Mouse (Mus musculus): Measurements from ENCODE around the gene Smim27. TPM values are rescaled to one million over a fixed set of nuclear protein-coding genes. Genes with fewer than 3 reads are reported as not detected.
A peak's percentile ranks its signal among the peaks of the same experiment; 100 is the strongest.
"Not testable (repeated sequence)": the region's sequence is repeated elsewhere in the genome, so short reads cannot be mapped to it uniquely, and the experiment has no call there.

Smim27 gene
- total RNA-seq, 2 experiments from 2014 or later = 13.8 to 16.3 TPM

DNA sequence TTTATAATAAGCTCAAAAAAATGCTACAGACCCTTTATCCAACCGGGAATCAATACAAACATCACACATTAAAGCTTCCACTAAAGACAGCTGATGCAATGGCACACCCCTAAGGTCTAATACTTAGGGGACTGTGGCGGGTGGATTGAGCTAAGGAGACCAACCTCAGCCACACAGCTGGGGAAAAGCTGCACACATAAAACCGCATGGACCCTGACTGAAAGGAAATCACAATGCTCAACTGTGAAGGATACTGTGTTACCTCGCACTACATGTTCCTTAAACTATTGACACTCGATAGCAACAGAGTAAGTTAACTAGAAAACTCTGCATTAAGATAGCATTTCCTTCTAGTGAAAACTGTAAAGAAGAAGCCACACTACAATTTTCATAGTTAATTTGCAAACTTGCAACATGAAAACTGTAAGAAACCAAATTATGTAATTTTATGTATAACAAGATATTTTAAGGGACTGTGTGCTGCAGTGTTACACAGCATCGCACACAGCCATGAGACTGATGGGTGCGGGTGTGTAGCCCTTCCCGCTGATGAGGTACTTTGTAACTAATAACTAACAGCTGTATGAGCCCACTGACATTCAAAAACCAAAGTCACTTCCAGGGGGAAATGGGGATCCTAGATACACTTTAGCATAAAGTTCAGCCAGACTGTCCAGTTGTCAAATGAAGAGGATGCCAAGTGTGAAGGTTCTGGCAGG, 14.8 kb upstream of the Smim27 start:
- DNase-seq (ENCODE audit: extremely low spot score in 1 of 2, low spot score in 1 of 2) = no peak

DNA sequence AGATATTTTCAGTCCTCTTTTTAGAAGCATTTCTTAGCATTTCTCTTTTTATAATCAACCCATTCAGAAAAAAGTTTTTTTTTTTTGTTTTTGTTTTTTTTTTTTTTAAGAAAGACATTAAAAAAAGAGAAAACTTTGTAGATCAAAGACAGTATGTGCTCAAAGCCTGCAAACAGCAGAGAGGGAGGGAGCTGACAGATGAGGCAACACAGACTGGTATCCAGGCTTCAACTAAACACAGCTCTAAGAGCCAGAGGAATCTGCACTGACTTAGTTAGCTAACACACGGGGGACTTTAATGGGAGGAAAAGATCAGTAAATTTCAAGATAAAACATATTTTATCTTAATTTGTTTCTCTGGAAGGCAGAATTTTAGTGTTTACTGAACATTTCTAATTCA, 5.1 kb upstream of the Smim27 start:
- no peak for DNase-seq (ENCODE audit: extremely low spot score in 1 of 2, low spot score in 1 of 2)

DNA sequence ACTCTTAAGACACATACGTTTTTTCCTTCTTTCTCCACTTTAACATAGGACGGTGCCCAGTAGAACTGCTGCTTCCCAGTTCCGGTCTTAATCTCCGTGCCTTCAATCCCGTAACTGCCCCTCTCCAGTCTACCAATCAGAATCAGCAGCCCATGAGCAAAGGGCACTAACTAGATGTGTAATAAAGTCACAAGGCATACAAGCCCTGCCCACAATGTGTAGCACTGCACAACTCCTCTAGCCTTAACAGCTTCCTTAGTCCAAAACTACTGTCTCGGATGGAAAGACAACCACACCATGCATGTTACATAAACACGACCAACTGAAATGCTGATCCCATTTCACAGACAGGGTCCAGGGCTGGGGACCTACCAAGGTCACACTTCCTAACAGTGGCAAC, 1.7 kb upstream of the Smim27 start:
- DNase-seq (ENCODE audit: extremely low spot score in 1 of 2, low spot score in 1 of 2) = no peak

DNA sequence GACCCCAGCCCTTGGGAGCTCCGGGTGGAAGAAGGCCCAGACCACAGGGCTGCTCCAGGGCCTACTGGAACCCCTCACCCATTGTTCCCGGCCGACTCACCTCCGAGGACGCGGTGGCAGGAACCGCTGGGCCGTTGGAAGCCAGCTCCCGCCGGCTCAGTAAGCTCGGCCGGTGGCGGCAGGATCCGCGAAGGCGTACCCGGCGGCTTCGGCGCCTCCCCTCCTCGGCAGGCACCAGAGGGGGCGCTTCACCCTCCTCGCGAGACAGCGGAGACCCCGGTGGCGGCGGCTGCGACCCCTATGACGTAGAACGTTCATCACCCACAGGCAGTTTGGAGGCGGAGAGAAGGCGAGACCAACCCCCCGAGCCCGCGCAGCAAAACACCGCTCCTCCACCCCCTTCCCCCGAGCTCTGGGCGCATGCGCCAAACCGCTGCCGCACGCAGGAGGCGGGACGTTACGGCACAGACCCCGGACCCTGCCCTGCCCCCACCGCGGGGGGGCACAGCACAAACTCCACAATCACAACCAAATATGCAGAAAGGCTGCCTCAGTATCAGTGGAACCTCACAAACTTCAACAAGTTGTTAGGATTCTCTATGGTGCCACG, 1.1 kb upstream of the Smim27 start:
- DNase-seq (ENCODE audit: extremely low spot score in 1 of 2, low spot score in 1 of 2) = peak; percentile 86

DNA sequence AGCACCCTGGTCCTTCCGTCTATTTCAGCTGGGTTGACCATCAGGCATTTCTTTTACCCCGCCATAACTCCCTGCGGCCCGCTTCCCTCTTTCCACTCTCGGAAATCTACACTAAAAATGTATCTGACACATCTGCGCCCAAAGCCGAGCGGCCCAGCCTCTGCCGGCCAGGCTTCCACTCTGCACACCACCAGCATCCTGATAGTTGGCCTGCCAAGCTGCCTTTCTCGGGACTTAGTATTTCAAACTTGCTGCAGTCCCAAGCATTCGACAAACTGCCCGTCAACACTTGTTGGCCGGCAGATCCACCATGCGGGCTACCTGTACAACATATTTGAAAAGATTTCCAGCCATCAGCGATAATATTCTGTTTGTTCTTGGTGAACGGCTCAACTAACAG, 544 bp upstream of the Smim27 start:
- no peak for DNase-seq (ENCODE audit: extremely low spot score in 1 of 2, low spot score in 1 of 2)

DNA sequence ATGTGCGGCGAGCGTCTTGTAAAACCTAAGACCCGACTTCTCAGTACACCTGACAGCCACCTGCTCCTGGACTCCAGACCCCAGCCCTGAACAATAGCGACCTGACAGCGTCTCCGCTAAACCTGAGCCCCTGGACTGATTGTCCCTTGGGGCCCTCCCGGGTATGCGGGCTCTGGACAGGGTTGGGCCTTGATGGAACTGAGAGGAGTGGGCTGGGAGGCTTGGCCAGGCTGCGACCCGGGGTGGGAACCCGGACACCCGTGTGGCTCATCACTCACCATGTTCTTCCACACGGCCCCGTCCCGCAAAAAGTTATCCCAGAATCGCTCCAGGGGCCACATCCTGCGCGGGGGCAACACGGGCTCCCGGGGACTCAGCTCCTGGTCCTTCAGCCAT, 9.5 kb downstream of the Smim27 start:
- DNase-seq (ENCODE audit: extremely low spot score in 1 of 2, low spot score in 1 of 2) = no peak

DNA sequence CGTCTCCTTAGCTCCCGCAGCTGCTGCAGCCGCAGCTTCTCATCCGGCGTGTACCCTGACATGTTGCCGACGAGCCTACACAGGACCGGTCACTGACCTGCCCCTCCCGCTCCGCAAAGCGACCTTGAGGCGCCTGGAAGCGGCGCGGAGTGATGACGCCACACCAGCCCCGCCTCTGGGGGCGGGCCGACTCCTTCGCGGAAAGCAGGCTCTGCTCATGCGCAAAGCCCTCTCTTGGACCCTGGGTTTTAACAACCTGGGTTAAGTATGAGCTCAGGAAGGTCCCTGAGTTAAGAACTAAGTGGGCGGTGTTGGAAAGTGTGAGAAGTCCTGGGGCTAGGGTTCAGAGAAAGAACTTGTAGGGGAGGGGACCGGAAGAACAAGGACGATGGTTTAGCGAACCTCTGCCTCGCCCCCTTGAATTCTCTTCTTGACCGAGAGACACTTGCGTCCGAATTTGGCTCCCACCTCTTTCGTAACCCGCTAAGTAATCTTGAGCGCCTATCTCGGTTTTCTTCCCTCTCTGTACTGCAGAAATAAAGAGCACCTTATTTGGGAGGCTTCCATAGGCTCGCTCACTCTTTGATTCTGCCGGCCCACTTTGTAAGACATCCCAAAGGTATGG, 10.0 kb downstream of the Smim27 start, which contains the start of gene Ndufb6:
Gene Ndufb6, minus strand, starts transcription at position 146 of the 625 bp plus-strand sequence.
- DNase-seq (ENCODE audit: extremely low spot score in 1 of 2, low spot score in 1 of 2) = peak; percentile 92 to 95

DNA sequence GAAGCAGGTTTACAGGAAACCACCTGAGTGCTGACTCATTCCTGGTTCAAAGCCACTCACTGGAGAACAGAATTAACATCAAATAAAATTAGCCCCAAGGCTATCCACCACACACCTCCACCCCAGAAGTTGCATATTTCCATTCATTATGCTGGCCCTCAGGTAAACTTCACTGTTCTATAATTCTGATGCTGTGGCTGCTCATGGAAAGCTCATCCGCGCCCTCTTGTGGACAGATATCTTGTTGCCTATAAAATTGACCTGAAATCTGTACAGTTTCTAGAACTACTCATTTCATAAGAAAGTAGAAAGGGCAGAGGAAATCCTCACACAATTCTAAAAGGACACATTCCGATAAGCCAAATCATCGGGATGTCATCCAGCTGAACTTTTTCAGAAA, 16.2 kb downstream of the Smim27 start:
- peak; percentile 36 to 84 for DNase-seq (ENCODE audit: extremely low spot score in 1 of 2, low spot score in 1 of 2)

DNA sequence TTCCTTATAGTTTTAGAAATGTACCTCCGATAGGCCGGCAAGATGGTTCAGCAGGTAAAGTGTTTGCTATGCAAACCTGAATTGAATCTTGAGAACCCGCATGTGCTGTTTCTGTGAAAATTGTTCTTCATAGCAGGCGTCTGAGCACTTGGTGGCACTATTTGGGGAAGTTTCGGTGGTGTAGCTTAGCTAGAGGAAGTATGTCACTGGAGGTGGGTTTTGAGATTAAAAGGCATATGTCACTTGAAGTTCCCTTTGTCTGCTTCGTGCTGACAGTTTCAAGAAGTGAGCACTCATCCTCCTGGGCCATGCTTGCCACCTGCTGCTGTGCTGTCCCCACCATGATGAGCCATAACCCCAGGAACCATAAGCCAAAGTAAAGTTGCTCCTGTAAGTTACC, 18.0 kb downstream of the Smim27 start:
- DNase-seq (ENCODE audit: extremely low spot score in 1 of 2, low spot score in 1 of 2) = no peak

DNA sequence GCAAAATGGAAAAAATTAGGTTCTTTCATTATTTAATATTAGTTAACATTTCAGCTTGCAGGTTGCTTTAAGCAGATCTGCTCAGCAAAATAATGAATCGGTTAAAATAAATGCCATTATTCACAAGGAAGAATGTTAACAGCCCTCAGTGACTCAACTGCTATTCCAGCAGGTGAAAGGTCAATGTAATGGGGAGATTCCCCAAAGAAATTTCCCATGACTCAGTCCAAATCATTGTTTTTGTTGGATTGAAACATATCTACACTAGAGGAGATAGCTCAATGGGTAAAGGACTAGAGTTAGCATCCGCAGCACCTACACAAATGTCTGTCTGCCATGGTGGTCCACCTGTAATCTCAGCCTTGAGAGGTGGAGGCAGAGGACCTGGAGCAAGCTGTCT, 19.7 kb downstream of the Smim27 start:
- DNase-seq (ENCODE audit: extremely low spot score in 1 of 2, low spot score in 1 of 2) = no peak

DNA sequence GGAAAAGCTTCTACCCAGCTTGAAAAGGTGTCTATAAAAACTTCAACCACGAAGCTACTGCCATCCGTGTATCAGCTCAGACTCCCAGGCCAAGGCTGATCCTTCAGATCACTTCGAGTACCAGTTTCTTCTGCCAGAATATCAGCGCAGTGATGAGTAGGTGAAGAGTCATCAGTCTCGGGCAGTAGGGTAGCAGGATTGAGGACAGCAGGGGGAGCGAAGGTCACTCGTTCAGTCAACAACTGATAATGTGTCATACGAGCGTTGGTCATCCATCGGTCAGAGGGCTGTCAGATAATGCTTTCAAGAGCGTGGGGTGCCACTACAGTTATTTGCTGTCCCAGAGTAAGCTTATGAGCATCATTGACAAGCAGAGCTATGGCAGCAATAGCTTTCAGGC, 22.1 kb downstream of the Smim27 start:
- not testable (repeated sequence) for DNase-seq (ENCODE audit: extremely low spot score in 1 of 2, low spot score in 1 of 2)

DNA sequence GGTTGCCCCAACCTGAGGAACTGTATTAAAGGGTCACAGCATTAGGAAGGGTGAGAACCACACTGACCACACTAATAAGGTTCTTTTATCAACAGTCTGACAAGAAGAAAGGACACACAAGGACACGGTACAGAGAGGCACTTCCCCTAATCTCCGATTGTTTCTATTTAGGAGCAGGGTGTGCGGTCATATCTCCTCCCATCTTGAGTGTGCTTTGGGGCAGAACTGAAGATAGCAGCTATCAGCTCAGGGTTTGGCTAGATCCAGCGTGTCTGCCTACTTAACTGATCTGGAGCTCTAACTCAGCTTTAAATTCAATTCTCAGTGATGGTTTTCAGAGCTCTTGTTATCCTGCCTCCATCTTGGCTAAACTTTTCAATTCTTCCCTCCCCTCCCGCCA, 29.8 kb downstream of the Smim27 start:
- DNase-seq (ENCODE audit: extremely low spot score in 1 of 2, low spot score in 1 of 2) = no peak

DNA sequence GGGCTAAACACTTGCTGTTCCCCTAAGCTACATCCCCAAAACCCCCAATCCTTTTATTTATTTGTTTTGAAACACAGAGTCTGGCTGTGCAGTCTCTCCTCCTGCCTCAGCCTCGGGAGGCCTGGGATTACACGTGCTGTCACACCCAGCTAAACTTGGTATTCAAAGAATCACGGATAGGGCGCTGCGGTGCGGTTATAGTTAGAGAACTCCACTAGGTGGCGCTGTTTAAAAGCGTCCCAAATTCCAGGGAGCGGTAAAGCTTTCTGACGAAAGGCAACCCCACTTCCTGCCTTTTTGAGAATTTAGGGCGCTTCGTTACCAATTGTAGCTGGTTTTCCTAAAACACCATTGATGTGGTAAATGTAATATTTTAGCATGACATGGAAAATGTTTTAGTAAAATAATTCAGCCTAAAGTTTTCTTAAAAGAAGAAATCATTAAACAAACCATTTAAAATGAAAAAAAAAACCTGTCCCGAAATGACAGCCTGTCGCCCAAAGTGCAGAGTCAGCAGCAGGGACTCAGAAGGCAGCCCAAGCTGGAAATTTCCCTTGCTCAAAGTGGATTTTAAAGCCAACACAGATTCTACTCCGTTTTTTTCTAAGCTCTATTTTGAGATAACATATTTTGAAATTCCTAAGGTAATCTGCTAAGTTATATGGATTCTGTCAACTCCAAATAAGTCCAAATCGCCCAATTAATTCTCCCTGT, 31.9 kb downstream of the Smim27 start:
- peak; percentile 57 to 69 for DNase-seq (ENCODE audit: extremely low spot score in 1 of 2, low spot score in 1 of 2)

DNA sequence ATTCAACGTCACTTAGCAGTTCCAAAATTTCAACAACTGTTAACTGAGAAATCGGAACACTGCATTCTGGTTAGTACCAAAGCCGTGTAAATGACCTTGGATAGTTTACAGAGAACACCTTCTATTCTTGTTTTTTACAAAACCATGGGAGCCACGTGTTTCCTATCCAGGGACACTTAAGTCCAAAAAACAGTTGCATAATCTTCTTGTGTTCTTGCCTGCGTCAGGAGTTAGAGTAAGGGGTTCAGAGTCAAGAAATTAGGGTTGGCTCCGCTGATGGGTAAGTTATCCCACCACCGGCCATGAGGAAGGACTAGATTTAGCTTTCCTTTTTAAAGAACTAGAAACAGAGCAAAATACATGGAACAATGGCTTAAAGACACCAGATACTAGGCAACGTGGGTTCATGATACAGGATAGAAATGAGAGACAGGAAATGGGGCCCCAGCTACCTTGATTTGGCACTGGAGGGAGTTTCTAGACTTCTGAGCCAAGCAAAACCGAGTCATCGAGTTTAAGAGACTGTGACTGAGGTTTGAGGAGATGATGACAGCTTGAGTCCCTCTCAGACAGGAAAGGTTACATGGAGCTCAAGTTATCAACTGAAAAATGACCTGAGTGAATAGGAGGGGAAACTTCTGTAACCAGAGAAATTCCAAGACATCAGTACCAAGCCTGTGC, 33.2 kb downstream of the Smim27 start:
- no peak for DNase-seq (ENCODE audit: extremely low spot score in 1 of 2, low spot score in 1 of 2)

DNA sequence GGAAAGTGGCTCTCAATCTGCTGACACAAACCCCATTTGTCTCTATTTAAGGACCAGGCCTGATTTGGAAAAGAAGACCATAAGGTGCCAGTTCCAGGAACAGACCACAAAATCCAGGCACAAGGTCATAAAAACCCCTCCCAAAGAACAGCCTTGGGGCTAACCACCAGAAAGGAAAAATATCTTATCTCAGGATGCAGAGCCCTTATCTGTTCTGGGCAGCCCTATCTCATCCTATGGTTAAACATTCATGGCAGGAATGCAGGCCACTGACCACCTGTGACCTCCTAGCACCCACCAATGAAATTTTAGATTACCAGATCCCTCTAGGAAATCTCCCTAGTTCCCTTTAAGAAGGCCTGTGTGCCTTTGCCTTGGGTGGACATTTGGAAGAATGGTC, 40.3 kb downstream of the Smim27 start:
- DNase-seq (ENCODE audit: extremely low spot score in 1 of 2, low spot score in 1 of 2) = no peak

DNA sequence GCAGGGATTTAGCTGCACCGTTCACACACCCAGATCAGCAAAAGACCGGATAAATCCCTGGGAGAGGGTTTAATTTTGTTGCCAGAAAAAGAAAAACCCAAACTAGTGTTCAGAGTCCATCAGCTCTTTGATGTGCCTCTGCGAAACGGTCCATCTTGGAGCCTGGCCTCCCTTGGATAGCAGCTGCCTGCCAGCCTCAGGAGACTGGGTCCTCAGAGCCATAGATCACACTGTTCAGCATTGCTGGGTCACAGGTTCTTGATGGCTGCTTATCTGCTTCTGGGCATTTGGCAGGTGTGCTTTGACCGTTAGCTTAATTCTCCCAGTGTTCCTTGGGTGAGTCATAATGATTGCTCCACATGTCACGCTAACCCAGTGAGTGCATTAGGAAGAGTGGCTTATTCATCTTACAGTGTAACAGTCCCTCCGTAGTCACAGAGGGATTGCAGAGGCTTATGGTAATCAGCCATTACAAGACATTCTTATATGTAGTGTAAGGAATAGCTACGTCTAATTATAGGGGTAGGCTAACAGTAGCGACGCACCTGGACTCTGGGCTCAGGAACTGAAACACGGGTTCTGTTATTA, 41.5 kb downstream of the Smim27 start:
- DNase-seq (ENCODE audit: extremely low spot score in 1 of 2, low spot score in 1 of 2) = no peak

DNA sequence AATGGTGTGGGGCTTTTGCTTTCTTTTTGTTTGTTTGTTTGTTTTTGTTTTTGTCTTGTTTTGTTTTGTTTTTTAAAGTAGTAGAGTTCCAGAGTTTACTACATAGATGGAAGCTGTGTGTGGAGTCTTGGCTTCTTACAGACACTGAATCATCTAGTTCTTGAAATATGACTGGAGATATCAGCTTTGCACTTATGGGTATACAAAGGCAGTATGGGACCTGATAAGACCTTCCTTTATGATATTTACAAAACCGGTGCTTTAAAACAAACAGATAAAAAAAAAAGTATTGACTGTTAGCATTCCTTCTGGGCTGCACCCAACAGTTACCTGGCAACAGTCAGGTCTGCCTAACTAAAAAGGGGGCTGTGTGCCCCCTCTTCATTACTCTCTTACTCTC, 42.8 kb downstream of the Smim27 start:
- no peak for DNase-seq (ENCODE audit: extremely low spot score in 1 of 2, low spot score in 1 of 2)

DNA sequence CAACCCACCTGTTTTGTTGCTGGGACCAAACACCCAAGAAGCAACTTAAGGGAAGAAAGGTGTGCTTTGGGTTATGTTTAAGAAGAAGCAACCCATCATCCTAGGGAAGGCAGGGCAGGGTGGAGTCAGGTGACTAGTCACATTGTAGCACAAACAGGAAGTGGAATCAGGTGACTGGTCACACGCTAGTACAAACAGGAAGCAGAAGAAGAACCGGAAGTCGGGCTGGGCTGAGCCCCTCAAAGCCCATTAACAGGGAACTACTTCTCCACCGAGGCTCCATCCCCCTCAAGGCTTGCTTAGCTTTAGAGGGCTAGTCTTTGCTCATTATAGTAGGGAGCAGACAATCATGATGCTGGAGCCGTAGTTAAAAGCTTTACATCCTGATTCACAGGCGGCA, 43.6 kb downstream of the Smim27 start:
- no peak for DNase-seq (ENCODE audit: extremely low spot score in 1 of 2, low spot score in 1 of 2)

DNA sequence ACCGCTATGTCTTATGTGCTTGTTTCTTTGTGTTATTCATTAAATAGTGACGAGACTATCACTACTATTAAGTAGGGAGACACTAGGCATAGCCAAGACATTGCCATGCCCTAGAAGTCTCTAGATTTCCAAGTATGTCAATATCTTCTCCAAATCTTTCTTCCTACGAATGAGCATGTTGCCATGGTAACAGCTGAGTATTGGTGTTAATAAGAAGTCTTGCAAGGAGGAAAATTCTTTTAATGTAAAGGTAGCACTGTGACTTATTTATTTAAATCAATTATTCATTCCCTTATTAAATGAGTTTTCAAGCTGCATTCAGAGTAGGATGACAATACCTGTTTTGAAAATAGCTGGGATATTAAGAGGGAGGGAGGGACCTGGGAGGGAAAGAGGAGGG, 48.0 kb downstream of the Smim27 start:
- no peak for DNase-seq (ENCODE audit: extremely low spot score in 1 of 2, low spot score in 1 of 2)
